Mouse (Mus musculus): ENCODE measurements around the gene Gm13199. TPM values are rescaled to one million over a fixed set of nuclear protein-coding genes. Genes with fewer than 3 reads are reported as not detected.

Gm13199 gene
- not detected in 2 replicates for polyA plus RNA-seq (2021; fragmentation: Nextera tagmentation)
- long read RNA-seq, experiment 1, partial matches to known transcripts, result 0 of 1 reads
- long read RNA-seq, experiment 1, other reads (novel, unspliced or antisense), result 1 of 1 reads
- long read RNA-seq, experiment 2, result 0 reads

DNA sequence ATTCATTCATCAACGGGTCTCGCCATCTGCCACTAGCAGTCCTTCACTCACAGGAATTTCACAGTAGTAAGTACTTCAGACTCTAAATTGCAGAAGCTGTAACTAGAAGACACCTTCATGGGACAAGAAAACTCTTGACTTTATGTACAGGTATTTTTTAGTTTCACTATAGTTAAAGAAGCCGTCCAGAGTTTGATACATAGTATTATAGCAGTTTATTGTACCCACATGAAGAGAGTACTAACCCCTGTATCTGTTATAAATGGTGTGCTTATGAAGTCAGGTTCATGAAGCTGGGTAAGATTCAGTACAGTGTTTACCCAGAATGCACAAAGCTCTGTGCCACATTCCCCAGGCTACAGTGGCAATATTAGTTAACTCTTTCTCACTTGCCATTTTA, at the start of gene Gm13199:
TSS of gene Gm13199 (minus strand) at position 101 of the 400 bp plus-strand sequence.

DNA sequence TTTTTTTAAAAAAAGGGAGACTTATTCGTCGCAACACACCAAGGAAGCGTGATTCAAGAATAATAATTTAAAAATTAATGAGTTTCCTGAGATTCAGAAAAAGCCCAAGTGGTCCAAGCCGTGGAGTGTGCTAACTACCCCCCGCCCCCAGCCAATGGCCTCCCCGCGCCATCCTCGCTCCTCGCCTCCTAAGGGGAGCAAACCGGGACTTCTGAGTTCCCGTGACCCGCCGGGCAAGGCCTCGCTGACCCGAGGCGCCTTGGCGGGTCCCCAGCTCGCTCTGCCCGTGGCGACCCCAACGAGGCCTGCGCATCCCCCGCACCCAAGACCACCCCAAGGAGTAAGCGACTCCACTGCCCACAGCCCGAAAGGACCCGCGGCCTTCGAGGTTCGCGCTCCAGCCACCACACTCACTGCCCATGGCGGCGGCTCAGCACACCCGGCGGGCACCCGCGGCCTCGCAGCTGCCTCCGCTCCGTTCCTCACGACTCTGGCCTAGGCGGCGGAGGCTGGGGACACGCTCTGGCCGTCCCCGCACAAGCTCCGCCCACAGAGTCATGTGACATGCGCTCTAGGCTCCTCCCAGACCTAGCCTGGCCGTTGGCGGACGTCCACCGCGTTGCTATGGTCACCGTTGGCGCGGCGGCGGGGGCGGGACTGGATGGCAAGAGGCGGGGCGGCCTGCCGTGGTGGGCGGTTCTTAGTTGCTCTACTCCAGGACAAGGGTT, 32.3 kb upstream of the Gm13199 start, which contains the start of gene Sec61a2:
TSS of gene Sec61a2 (minus strand) at position 590 of the 728 bp plus-strand sequence.

GRCm38 (mm10) chr2:5844873-5845631, 17.7 kb downstream of the Gm13199 start, which contains the start of the genes Nudt5 and Cdc123:
TSS of gene Nudt5 (plus strand) at chr2:5845019.
TSS of gene Cdc123 (minus strand) at chr2:5845164.

Other genes starting within 250 kb of the Gm13199 start
- 37.9 and 52.7 TPM in 2 replicates for gene Camk1d, start 148.4 kb downstream of the Gm13199 start, polyA plus RNA-seq (2021; fragmentation: Nextera tagmentation)
- 14.9 and 17.4 TPM in 2 replicates for gene Nudt5, start 17.9 kb downstream of the Gm13199 start, polyA plus RNA-seq (2021; fragmentation: Nextera tagmentation)
- 190 and 201 TPM in 2 replicates for gene Cdc123, start 17.8 kb downstream of the Gm13199 start, polyA plus RNA-seq (2021; fragmentation: Nextera tagmentation)
- gene Sec61a2, start 32.5 kb upstream of the Gm13199 start, polyA plus RNA-seq (2021; fragmentation: Nextera tagmentation), result 29.7 and 31.8 TPM in 2 replicates
- 0.84 and 1.2 TPM in 2 replicates for gene Dhtkd1, start 79.9 kb upstream of the Gm13199 start, polyA plus RNA-seq (2021; fragmentation: Nextera tagmentation)
- gene Upf2, start 88.5 kb upstream of the Gm13199 start, polyA plus RNA-seq (2021; fragmentation: Nextera tagmentation), result 4.7 and 4.8 TPM in 2 replicates